Mouse (Mus musculus) olfactory bulb, adult 2 months (tissue): ENCODE results near the gene Dnajc6.

Source experiments
- CTCF ChIP-seq: fragments of 200-500 bp; IDR thresholded peaks from 2 replicates; pipeline ENCODE4 v1.5.1; 2012; ENCODE audit warnings: low read depth, mild to moderate bottlenecking, low read length, moderate library complexity; ENCODE audit not compliant: insufficient read depth
- POLR2A ChIP-seq: fragments of 200-500 bp; IDR thresholded peaks from 2 replicates; pipeline ENCODE4 v1.6.1; 2012; ENCODE audit warnings: mild to moderate bottlenecking, low read depth, low read length, moderate library complexity; ENCODE audit not compliant: insufficient read depth

GRCm38 (mm10) chr4:101540516-101540915 lies 44.1 kb downstream of the Dnajc6 start:
- no peak for TF ChIP-seq CTCF
- no peak for TF ChIP-seq POLR2A
